Mouse (Mus musculus) neural tube, embryonic 12.5 days (tissue): ENCODE data around the gene Dntt. TPM values are rescaled to one million over a fixed set of nuclear protein-coding genes. Genes with fewer than 3 reads are reported as not detected.

Source experiments
- ATAC-seq: fragments of 200-750 bp; cut with Nextera tagmentation; 2 replicates; pipeline ENCODE4 v1.8.0; 2017; ENCODE audit warnings: low read depth, mild to moderate bottlenecking, moderate TSS enrichment, moderate library complexity; ENCODE audit not compliant: low FRiP score
- H3K27ac ChIP-seq: fragments of 300-500 bp; sonication (generic); 2 replicates; pipeline ENCODE4 v1.5.1; 2016
- H3K27me3 ChIP-seq: fragments of 300-500 bp; sonication (generic); replicated peaks from 2 replicates; pipeline ENCODE4 v1.6.1; 2016; ENCODE audit warnings: mild to moderate bottlenecking
- H3K36me3 ChIP-seq: fragments of 300-500 bp; sonication (generic); 2 replicates; pipeline ENCODE4 v1.6.1; 2016; ENCODE audit warnings: mild to moderate bottlenecking
- H3K4me1 ChIP-seq: fragments of 300-500 bp; sonication (generic); 2 replicates; pipeline ENCODE4 v1.6.1; 2016
- H3K4me2 ChIP-seq: fragments of 300-500 bp; sonication (generic); replicated peaks from 2 replicates; pipeline ENCODE4 v1.6.1; 2016; ENCODE audit warnings: mild to moderate bottlenecking
- H3K4me3 ChIP-seq: fragments of 300-500 bp; sonication (generic); 2 replicates; pipeline ENCODE4 v1.5.1; 2016
- H3K9ac ChIP-seq: fragments of 300-500 bp; sonication (generic); 2 replicates; pipeline ENCODE4 v1.6.1; 2016; ENCODE audit warnings: mild to moderate bottlenecking
- H3K9me3 ChIP-seq: fragments of 300-500 bp; sonication (generic); 2 replicates; pipeline ENCODE4 v1.6.1; 2016; ENCODE audit warnings: mild to moderate bottlenecking
- WGBS: fragments of 180-500 bp; shearing (Covaris S2); methylation state at CpG from one replicate; pipeline ENCODE4 v1.1.7; 2016; 5-methylcytosine and 5-hydroxymethylcytosine counted together
- polyA plus RNA-seq: library from polyadenylated mRNA; unstranded; fragments of >200 nt; fragmentation: Nextera tagmentation; extraction: Ambion mirVana; gene quantifications from 2 replicates; pipeline ENCODE4 v1.2.1, GENCODE M21; 2016

Dntt gene
- polyA plus RNA-seq, 1 experiment from 2014 or later = 0.15 TPM

- WGBS = 48% methylated on average over 21 of the region's 21 CpGs
- no peaks in the 10 kb centered on the region for H3K9me3 ChIP-seq
- no peak for ATAC-seq
These were observed 33.4 kb upstream of the Dntt start for GRCm38 (mm10) chr19:40995449-40996401.

DNA sequence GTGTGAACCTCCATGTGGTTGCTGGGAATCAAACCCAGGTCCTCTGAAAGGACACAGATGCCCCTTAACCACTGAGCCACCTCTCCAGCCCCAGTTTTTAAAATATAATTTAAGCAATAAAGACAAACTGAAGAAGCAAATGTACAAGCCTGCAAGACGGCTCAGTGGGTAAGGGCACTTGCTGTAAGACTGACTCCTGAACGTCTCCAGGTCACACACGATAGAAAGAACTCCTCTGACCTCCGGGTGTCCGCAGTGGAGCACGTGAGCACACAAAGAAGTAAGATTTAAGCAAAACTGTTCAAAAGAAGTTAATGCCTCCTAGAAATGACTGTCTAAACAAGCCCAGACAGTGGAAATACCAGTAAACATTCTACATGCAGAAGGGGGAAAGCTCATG, 32.4 kb upstream of the Dntt start:
- Histone ChIP-seq H3K27me3 (0 out of 2 replicates have a peak, but pooled peaks cover 3% of the 10 kb centered on the region), H3K4me2 (no peak overlapping the region), H3K4me3 (no peak overlapping the region), H3K36me3 (no peaks in the 10 kb centered on the region), H3K4me1 (no peaks in the 10 kb centered on the region; the same call in 1 of the 2 replicates), H3K27ac (no peak overlapping the region), H3K9me3 (no peaks in the 10 kb centered on the region), H3K9ac (no peak overlapping the region)
- WGBS = 88% methylated on average over 6 of the region's 6 CpGs
- ATAC-seq = no peak

More at GRCm38 (mm10) chr19:40995449-40996401, 33.4 kb upstream of the Dntt start:
- H3K27me3 ChIP-seq = 0 out of 2 replicates have a peak, but pooled peaks cover 3% of the 10 kb centered on the region
- no peak overlapping the region for H3K9ac ChIP-seq
- no peak overlapping the region for H3K4me2 ChIP-seq
- no peak overlapping the region for H3K4me3 ChIP-seq
- H3K36me3 ChIP-seq = no peaks in the 10 kb centered on the region
- no peak overlapping the region for H3K27ac ChIP-seq
- H3K4me1 ChIP-seq = no peaks in the 10 kb centered on the region; the same call in 1 of the 2 replicates

- H3K9ac ChIP-seq = no peak overlapping the region
- no peaks in the 10 kb centered on the region for H3K4me1 ChIP-seq
- no peak overlapping the region for H3K27ac ChIP-seq
- no peak for ATAC-seq
- H3K9me3 ChIP-seq = 0 out of 2 replicates have a peak, but pooled peaks cover 4% of the 10 kb centered on the region
- H3K4me2 ChIP-seq = no peak overlapping the region
- H3K4me3 ChIP-seq = no peak overlapping the region
- WGBS = 42% methylated on average over 5 of the region's 5 CpGs
- no peaks in the 10 kb centered on the region for H3K36me3 ChIP-seq
- H3K27me3 ChIP-seq = no peaks in the 10 kb centered on the region
These were observed 30.5 kb upstream of the Dntt start for GRCm38 (mm10) chr19:40998469-40999170.

GRCm38 (mm10) chr19:40999569-40999968, 29.5 kb upstream of the Dntt start:
- H3K4me2 ChIP-seq = no peak overlapping the region
- H3K9me3 ChIP-seq = 0 out of 2 replicates have a peak, but pooled peaks cover 5% of the 10 kb centered on the region
- no peaks in the 10 kb centered on the region for H3K36me3 ChIP-seq
- no peak overlapping the region for H3K27ac ChIP-seq
- 69% methylated on average over 3 of the region's 3 CpGs for WGBS
- H3K4me1 ChIP-seq = no peaks in the 10 kb centered on the region
- no peak for ATAC-seq
- H3K9ac ChIP-seq = no peak overlapping the region
- no peaks in the 10 kb centered on the region for H3K27me3 ChIP-seq
- H3K4me3 ChIP-seq = no peak overlapping the region

DNA sequence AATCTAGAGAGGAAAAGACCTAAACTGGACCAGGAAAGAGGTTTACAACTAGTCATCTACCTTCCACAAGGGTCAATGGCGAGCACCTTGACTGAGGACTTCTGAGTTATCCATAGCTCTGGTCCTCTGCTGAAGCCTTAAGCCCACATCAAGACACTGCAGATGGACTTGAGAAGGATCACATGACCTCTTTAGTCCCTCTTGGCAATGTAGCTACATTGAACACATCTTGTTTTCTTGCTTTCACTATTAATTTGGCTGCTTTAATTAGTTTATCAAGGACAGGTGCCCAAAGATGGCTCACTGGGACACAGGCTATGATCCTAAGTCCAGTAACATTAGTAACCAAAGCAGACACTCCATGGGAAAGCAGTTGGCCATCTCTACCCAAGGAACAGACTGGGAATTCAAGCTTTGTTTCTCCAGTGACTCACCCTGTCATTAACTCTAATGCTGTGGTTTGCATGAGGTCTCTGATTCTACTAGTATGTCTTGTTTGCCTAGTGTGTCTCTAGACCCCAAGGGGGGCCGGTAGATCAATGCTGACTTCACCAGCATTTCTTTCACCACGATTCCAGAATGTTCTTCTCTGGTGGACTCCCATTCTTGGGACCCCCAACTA, 25.3 kb upstream of the Dntt start:
- Histone ChIP-seq H3K4me2 (no peak overlapping the region), H3K36me3 (no peaks in the 10 kb centered on the region), H3K9me3 (0 out of 2 replicates have a peak, but pooled peaks cover 5% of the 10 kb centered on the region), H3K4me1 (no peaks in the 10 kb centered on the region), H3K27me3 (no peaks in the 10 kb centered on the region), H3K27ac (no peak overlapping the region), H3K4me3 (no peak overlapping the region), H3K9ac (no peak overlapping the region)
- no peak for ATAC-seq
- WGBS = 91% methylated on average over 3 of the region's 3 CpGs

DNA sequence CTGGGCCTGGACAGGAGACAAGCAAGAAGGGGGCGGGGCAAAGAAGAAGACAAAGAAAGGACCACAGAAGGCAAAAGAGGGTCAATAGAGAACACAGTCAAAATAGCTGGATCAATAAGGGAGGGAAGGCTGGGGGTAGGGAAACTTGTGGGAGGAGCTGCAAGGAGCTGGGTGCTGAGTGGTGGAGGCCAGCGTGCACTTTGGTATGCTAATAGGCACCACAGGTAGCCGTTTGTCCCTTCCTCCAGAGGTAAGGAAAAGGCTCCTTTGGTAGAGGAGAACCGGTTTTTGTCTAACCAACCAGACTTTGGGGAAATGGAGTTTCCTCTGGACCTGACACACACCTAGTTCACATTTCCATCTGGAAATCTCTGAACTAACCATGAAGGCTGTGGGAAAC, 22.5 kb upstream of the Dntt start:
- Histone ChIP-seq H3K27ac (no peak overlapping the region), H3K9me3 (0 out of 2 replicates have a peak, but pooled peaks cover 5% of the 10 kb centered on the region), H3K4me2 (no peak overlapping the region), H3K9ac (no peak overlapping the region), H3K4me1 (no peaks in the 10 kb centered on the region), H3K36me3 (no peaks in the 10 kb centered on the region), H3K4me3 (no peak overlapping the region), H3K27me3 (no peaks in the 10 kb centered on the region)
- 12% methylated on average over 4 of the region's 4 CpGs for WGBS
- no peak for ATAC-seq

DNA sequence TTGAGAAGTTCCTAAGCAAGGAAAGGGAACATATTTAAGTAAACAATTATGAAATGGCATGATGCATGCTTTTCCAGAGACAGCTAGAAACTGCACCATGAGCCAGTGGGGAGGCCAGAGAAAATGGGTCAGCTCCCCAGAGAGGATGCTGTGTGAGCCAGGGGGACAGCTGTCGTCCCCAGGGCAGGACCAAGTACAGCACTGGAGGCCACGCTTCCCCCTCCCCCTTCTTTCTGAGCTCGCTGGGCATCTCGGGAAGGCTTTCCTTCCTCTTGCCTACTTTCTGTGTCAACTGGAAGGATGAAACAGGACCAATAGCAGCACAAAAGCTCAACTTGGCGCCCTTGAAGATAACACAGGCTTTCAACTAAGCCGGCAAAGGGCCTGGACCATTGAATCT, 21.7 kb upstream of the Dntt start:
- H3K9ac ChIP-seq = no peak overlapping the region
- no peaks in the 10 kb centered on the region for H3K4me1 ChIP-seq
- H3K9me3 ChIP-seq = 0 out of 2 replicates have a peak, but pooled peaks cover 5% of the 10 kb centered on the region
- H3K4me2 ChIP-seq = no peak overlapping the region
- ATAC-seq = no peak
- H3K27me3 ChIP-seq = no peaks in the 10 kb centered on the region
- no peaks in the 10 kb centered on the region for H3K36me3 ChIP-seq
- no peak overlapping the region for H3K4me3 ChIP-seq
- 29% methylated on average over 6 of the region's 6 CpGs for WGBS
- no peak overlapping the region for H3K27ac ChIP-seq

- 28% methylated on average over 4 of the region's 4 CpGs for WGBS
- no peak for ATAC-seq
- Histone ChIP-seq H3K36me3 (no peaks in the 10 kb centered on the region), H3K9me3 (0 out of 2 replicates have a peak, but pooled peaks cover 5% of the 10 kb centered on the region), H3K9ac (no peak overlapping the region), H3K4me3 (no peak overlapping the region), H3K27ac (no peak overlapping the region), H3K27me3 (no peaks in the 10 kb centered on the region), H3K4me2 (no peak overlapping the region), H3K4me1 (no peaks in the 10 kb centered on the region)
These were observed 21.3 kb upstream of the Dntt start for GRCm38 (mm10) chr19:41007733-41008132.

GRCm38 (mm10) chr19:41008674-41009395, 20.2 kb upstream of the Dntt start:
- Histone ChIP-seq H3K36me3 (no peaks in the 10 kb centered on the region), H3K9ac (no peak overlapping the region), H3K4me1 (no peaks in the 10 kb centered on the region), H3K27ac (no peak overlapping the region), H3K9me3 (no peaks in the 10 kb centered on the region), H3K27me3 (no peaks in the 10 kb centered on the region), H3K4me3 (no peak overlapping the region), H3K4me2 (no peak overlapping the region)
- WGBS = 93% methylated on average over 5 of the region's 5 CpGs
- no peak for ATAC-seq

- Histone ChIP-seq H3K4me3 (no peak overlapping the region), H3K4me1 (no peaks in the 10 kb centered on the region), H3K27me3 (no peaks in the 10 kb centered on the region), H3K4me2 (no peak overlapping the region), H3K36me3 (no peaks in the 10 kb centered on the region), H3K9ac (no peak overlapping the region), H3K27ac (no peak overlapping the region), H3K9me3 (no peaks in the 10 kb centered on the region)
- 38% methylated on average over 5 of the region's 5 CpGs for WGBS
- no peak for ATAC-seq
These were observed 17.4 kb upstream of the Dntt start for GRCm38 (mm10) chr19:41011676-41012075.

DNA sequence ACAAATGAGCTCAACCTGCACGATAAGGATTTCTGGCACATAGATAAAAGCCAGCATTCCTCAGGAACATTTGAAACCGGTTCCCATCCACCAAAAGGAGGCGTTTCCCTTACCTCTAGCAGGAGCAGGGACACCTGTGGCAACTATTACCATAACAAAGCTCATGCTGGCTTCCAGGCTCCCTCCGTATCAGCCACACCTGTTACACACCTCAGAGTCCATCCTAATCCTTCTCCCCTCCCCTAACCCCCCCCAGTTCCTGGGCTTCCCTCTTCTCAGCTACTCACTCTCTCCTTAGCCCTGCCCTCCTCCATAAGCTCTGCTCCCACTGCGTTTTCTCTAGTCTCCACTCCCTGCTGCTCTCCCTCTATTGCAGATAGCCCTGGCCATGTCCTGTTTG, 15.5 kb upstream of the Dntt start:
- Histone ChIP-seq H3K27ac (no peak overlapping the region), H3K9ac (no peak overlapping the region), H3K9me3 (no peaks in the 10 kb centered on the region), H3K4me2 (no peak overlapping the region), H3K36me3 (no peaks in the 10 kb centered on the region), H3K27me3 (no peaks in the 10 kb centered on the region; the same call in 1 of the 2 replicates), H3K4me3 (no peak overlapping the region), H3K4me1 (no peaks in the 10 kb centered on the region)
- 8% methylated on average over 5 of the region's 5 CpGs for WGBS
- ATAC-seq = no peak
